Mouse (Mus musculus) CH12.LX (cell line): ENCODE measurements around the gene Dapk3. TPM values are rescaled to one million over a fixed set of nuclear protein-coding genes. Genes with fewer than 3 reads are reported as not detected.
A peak's percentile ranks its signal among the peaks of the same experiment; 100 is the strongest.

ENCODE experiments used
- DNase-seq: peaks from one replicate; pipeline ENCODE4 v3.0.0-alpha.2; 2013; ENCODE audit errors: extremely low read depth
- H3K27ac ChIP-seq: 2 replicates; pipeline ENCODE4 v1.5.1; 2012; ENCODE audit warnings: low read depth, mild to moderate bottlenecking, control low read depth, moderate library complexity; ENCODE audit not compliant: insufficient read depth
- H3K27me3 ChIP-seq: replicated peaks from 2 replicates; pipeline ENCODE3; 2012; ENCODE audit warnings: inconsistent platforms
- H3K36me3 ChIP-seq, 2 experiments: replicated peaks in 1 of 2; 2 replicates each; pipeline versions ENCODE3 to v1.6.1; 2012; ENCODE audit warnings: inconsistent platforms in 1 of 2, low read length in 1 of 2, mild to moderate bottlenecking in 1 of 2, mixed read lengths in 1 of 2, moderate library complexity in 1 of 2; ENCODE audit not compliant: control insufficient read depth in 1 of 2, insufficient read depth in 1 of 2
- H3K4me1 ChIP-seq, 2 experiments: 2 replicates each; pipeline ENCODE4 v1.6.1; 2012; ENCODE audit warnings: inconsistent platforms in 1 of 2, moderate library complexity in 1 of 2; ENCODE audit not compliant: insufficient read depth in 2 of 2, control insufficient read depth in 1 of 2
- H3K4me2 ChIP-seq: 2 replicates; pipeline ENCODE4 v1.6.1; 2012; ENCODE audit warnings: low read depth, mild to moderate bottlenecking, control low read depth; ENCODE audit not compliant: poor library complexity, insufficient read depth, severe bottlenecking
- H3K4me3 ChIP-seq, 3 experiments: fragments of 150-350 bp in 1 of 3; sonication (generic) in 1 of 3; replicated peaks in 1 of 3; 2 replicates each; pipeline versions ENCODE3 to v1.5.1; 2011 to 2012; ENCODE audit warnings: low read depth in 2 of 3, low read length in 2 of 3, mild to moderate bottlenecking in 2 of 3, moderate library complexity in 2 of 3, control low read depth in 1 of 3, improper control_type of control experiment in 1 of 3, inconsistent platforms in 1 of 3, mixed read lengths in 1 of 3; ENCODE audit not compliant: poor library complexity in 1 of 3
- H3K79me2 ChIP-seq: replicated peaks from 2 replicates; pipeline ENCODE4 v1.6.1; 2012; ENCODE audit warnings: mild to moderate bottlenecking, moderate library complexity; ENCODE audit not compliant: control insufficient read depth, poor library complexity, insufficient read depth, severe bottlenecking; ENCODE audit errors: extremely low read depth
- H3K9ac ChIP-seq: 2 replicates; pipeline ENCODE4 v1.6.1; 2012; ENCODE audit warnings: low read depth, mild to moderate bottlenecking, control low read depth, moderate library complexity; ENCODE audit not compliant: insufficient read depth
- H3K9me3 ChIP-seq: replicated peaks from 2 replicates; pipeline ENCODE3; 2012; ENCODE audit warnings: low read length, inconsistent platforms, mixed read lengths
- BHLHE40 ChIP-seq: IDR thresholded peaks from 2 replicates; pipeline ENCODE4 v1.6.1; 2011; ENCODE audit warnings: mild to moderate bottlenecking, low read depth, low read length, improper control_type of control experiment
- CHD1 ChIP-seq: IDR thresholded peaks from 2 replicates; pipeline ENCODE4 v1.6.1; 2012; ENCODE audit warnings: low read depth, low read length, improper control_type of control experiment, inconsistent platforms
- CHD2 ChIP-seq: IDR thresholded peaks from 2 replicates; pipeline ENCODE4 v1.6.1; 2011; ENCODE audit warnings: low read length, improper control_type of control experiment
- CTCF ChIP-seq, 2 experiments: IDR thresholded peaks in 1 of 2; conservative IDR thresholded peaks in 1 of 2; 2 replicates each; pipeline ENCODE4 v1.5.1; 2011 to 2012; ENCODE audit warnings: low read depth in 2 of 2, low read length in 2 of 2, improper control_type of control experiment in 1 of 2, inconsistent platforms in 1 of 2, mild to moderate bottlenecking in 1 of 2, moderate library complexity in 1 of 2
- E2F4 ChIP-seq: IDR thresholded peaks from 2 replicates; pipeline ENCODE4 v1.6.1; 2011; ENCODE audit warnings: low read depth, low read length, improper control_type of control experiment; ENCODE audit not compliant: insufficient replicate concordance
- ELF1 ChIP-seq: IDR thresholded peaks from 2 replicates; pipeline ENCODE4 v1.6.1; 2014; ENCODE audit warnings: low read depth, mild to moderate bottlenecking, inconsistent platforms, low read length, improper control_type of control experiment
- EP300 ChIP-seq: IDR thresholded peaks from 2 replicates; pipeline ENCODE4 v1.6.1; 2011; ENCODE audit warnings: low read length, improper control_type of control experiment
- ETS1 ChIP-seq: conservative IDR thresholded peaks from 2 replicates; pipeline ENCODE4 v1.6.1; 2012; ENCODE audit warnings: low read depth, mild to moderate bottlenecking, inconsistent platforms, low read length, improper control_type of control experiment, moderate library complexity
- GABPA ChIP-seq: IDR thresholded peaks from 2 replicates; pipeline ENCODE4 v1.6.1; 2012; ENCODE audit warnings: low read depth, low read length, improper control_type of control experiment, inconsistent platforms; ENCODE audit not compliant: insufficient replicate concordance
- HCFC1 ChIP-seq: IDR thresholded peaks from 2 replicates; pipeline ENCODE4 v1.6.1; 2012; ENCODE audit warnings: low read depth, mild to moderate bottlenecking, inconsistent platforms, low read length, improper control_type of control experiment
- IRF4 ChIP-seq: IDR thresholded peaks from 2 replicates; pipeline ENCODE4 v1.6.1; 2014; ENCODE audit warnings: low read depth, mild to moderate bottlenecking, inconsistent platforms, low read length, improper control_type of control experiment
- JUND ChIP-seq: conservative IDR thresholded peaks from 2 replicates; pipeline ENCODE4 v1.6.1; 2011; ENCODE audit warnings: low read depth, low read length, improper control_type of control experiment
- KAT2A ChIP-seq: IDR thresholded peaks from 2 replicates; pipeline ENCODE4 v1.6.1; 2012; ENCODE audit warnings: low read length, improper control_type of control experiment, inconsistent platforms; ENCODE audit not compliant: insufficient replicate concordance
- MAX ChIP-seq: IDR thresholded peaks from 2 replicates; pipeline ENCODE4 v1.6.1; 2011; ENCODE audit warnings: low read length, improper control_type of control experiment
- MAZ ChIP-seq: IDR thresholded peaks from 2 replicates; pipeline ENCODE4 v1.6.1; 2012; ENCODE audit warnings: low read depth, mild to moderate bottlenecking, inconsistent platforms, low read length, improper control_type of control experiment, moderate library complexity
- MEF2A ChIP-seq: IDR thresholded peaks from 2 replicates; pipeline ENCODE4 v1.6.1; 2014; ENCODE audit warnings: low read depth, mild to moderate bottlenecking, inconsistent platforms, low read length, improper control_type of control experiment, borderline replicate concordance
- MXI1 ChIP-seq: IDR thresholded peaks from 2 replicates; pipeline ENCODE4 v1.6.1; 2011; ENCODE audit warnings: mild to moderate bottlenecking, low read depth, low read length, improper control_type of control experiment
- MYC ChIP-seq: IDR thresholded peaks from 2 replicates; pipeline ENCODE4 v1.6.1; 2011; ENCODE audit warnings: low read depth, mild to moderate bottlenecking, improper control_type of control experiment, low read length
- NELFE ChIP-seq: IDR thresholded peaks from 2 replicates; pipeline ENCODE4 v1.6.1; 2011; ENCODE audit warnings: low read depth, low read length, improper control_type of control experiment
- NRF1 ChIP-seq: IDR thresholded peaks from 2 replicates; pipeline ENCODE4 v1.6.1; 2014; ENCODE audit warnings: low read depth, mild to moderate bottlenecking, inconsistent platforms, low read length, improper control_type of control experiment, moderate library complexity
- POLR2A ChIP-seq: IDR thresholded peaks from 2 replicates; pipeline ENCODE4 v1.6.1; 2011; ENCODE audit warnings: low read depth, mild to moderate bottlenecking, improper control_type of control experiment, low read length
- POLR2AphosphoS2 ChIP-seq: IDR thresholded peaks from 2 replicates; pipeline ENCODE4 v1.6.1; 2011; ENCODE audit warnings: low read depth, low read length, improper control_type of control experiment
- RCOR1 ChIP-seq: conservative IDR thresholded peaks from 2 replicates; pipeline ENCODE4 v1.6.1; 2012; ENCODE audit warnings: low read depth, mild to moderate bottlenecking, inconsistent platforms, low read length, improper control_type of control experiment
- SIN3A ChIP-seq: IDR thresholded peaks from 2 replicates; pipeline ENCODE4 v1.6.1; 2012; ENCODE audit warnings: low read length, improper control_type of control experiment, inconsistent platforms
- SMC3 ChIP-seq: IDR thresholded peaks from 2 replicates; pipeline ENCODE4 v1.6.1; 2011; ENCODE audit warnings: low read depth, low read length, improper control_type of control experiment
- TBP ChIP-seq: conservative IDR thresholded peaks from 2 replicates; pipeline ENCODE4 v1.6.1; 2011; ENCODE audit warnings: low read depth, low read length, improper control_type of control experiment
- TCF12 ChIP-seq: IDR thresholded peaks from 2 replicates; pipeline ENCODE4 v1.6.1; 2014; ENCODE audit warnings: low read depth, mild to moderate bottlenecking, inconsistent platforms, low read length, improper control_type of control experiment
- UBTF ChIP-seq: IDR thresholded peaks from 2 replicates; pipeline ENCODE4 v1.6.1; 2012; ENCODE audit warnings: low read depth, mild to moderate bottlenecking, inconsistent platforms, low read length, improper control_type of control experiment, moderate library complexity
- USF1 ChIP-seq: IDR thresholded peaks from 2 replicates; pipeline ENCODE4 v1.6.1; 2014; ENCODE audit warnings: low read depth, mild to moderate bottlenecking, inconsistent platforms, low read length, improper control_type of control experiment
- USF2 ChIP-seq: conservative IDR thresholded peaks from 2 replicates; pipeline ENCODE4 v1.6.1; 2011; ENCODE audit warnings: low read depth, low read length, improper control_type of control experiment
- ZC3H11A ChIP-seq: IDR thresholded peaks from 2 replicates; pipeline ENCODE4 v1.6.1; 2012; ENCODE audit warnings: low read depth, mild to moderate bottlenecking, inconsistent platforms, low read length, improper control_type of control experiment
- ZKSCAN1 ChIP-seq: IDR thresholded peaks from 2 replicates; pipeline ENCODE4 v1.6.1; 2012; ENCODE audit warnings: low read depth, inconsistent platforms, low read length, improper control_type of control experiment, borderline replicate concordance
- ZMIZ1 ChIP-seq: IDR thresholded peaks from 2 replicates; pipeline ENCODE4 v1.6.1; 2012; ENCODE audit warnings: low read depth, mild to moderate bottlenecking, inconsistent platforms, low read length, improper control_type of control experiment
- ZNF384 ChIP-seq: IDR thresholded peaks from 2 replicates; pipeline ENCODE4 v1.6.1; 2012; ENCODE audit warnings: low read depth, low read length, improper control_type of control experiment, inconsistent platforms
- dilution Hi-C: fragments of 300-500 bp; cut with MboI; formaldehyde crosslinking; loops from 2 replicates; pipeline ENCODE4 v1.14.3; 2020; ENCODE audit warnings: low sequenced_read_pairs; ENCODE audit not compliant: extremely low pct_unique_long_range_greater_than_20kb, extremely low pct_ligation_motif_present
- in situ Hi-C: fragments of 300-500 bp; cut with MboI; formaldehyde crosslinking; loops from 3 replicates; pipeline ENCODE4 v1.14.3; 2019; ENCODE audit warnings: low sequenced_read_pairs, low pct_ligation_motif_present, low pct_unique_long_range_greater_than_20kb, mixed read lengths
- polyA plus RNA-seq: library from polyadenylated mRNA; unstranded; fragments of >175 nt; gene quantifications from 2 replicates; pipeline ENCODE4 v1.2.1, GENCODE M21; 2012; ENCODE audit warnings: low read depth; ENCODE audit not compliant: insufficient read length
- total RNA-seq, 2 experiments: library from RNA; depleted of rRNA; stranded (reverse); fragments of 300-350 nt in 1 of 2; fragments of >200 nt in 1 of 2; gene quantifications; 2 replicates each; pipeline ENCODE4 v1.2.3; 2012 to 2014

Dapk3 gene
- total and polyA plus RNA-seq, 3 experiments, result 25.4 to 46.2 (median 44.5) TPM

- Histone ChIP-seq H3K9ac (peak overlapping the region; percentile 96), H3K36me3 (peaks cover under 1 to 30% of the 10 kb centered on the region in 2 experiments), H3K4me2 (peak overlapping the region; percentile 77), H3K9me3 (no peaks in the 10 kb centered on the region), H3K79me2 (peaks cover 54% of the 10 kb centered on the region), H3K27ac (peak overlapping the region; percentile 82), H3K27me3 (no peaks in the 10 kb centered on the region), H3K4me3 (peak overlapping the region; percentile 77 to 90 (median 85)), H3K4me1 (peaks cover 24 to 60% of the 10 kb centered on the region in 2 experiments)
- in situ Hi-C loops (no loop called here), dilution Hi-C loops (no loop called here)
- TF ChIP-seq SMC3 (no peak), MAX (peak; percentile 73; the same call in 1 of the 2 replicates), ZNF384 (no peak), EP300 (no peak), TBP (no peak), ELF1 (peak; percentile 63; the same call in 1 of the 2 replicates), POLR2AphosphoS2 (no peak), MXI1 (peak; percentile 67), USF1 (no peak), MAZ (peak; percentile 81), MYC (0 out of 2 replicates have a peak, but pooled peaks have one; percentile 8), E2F4 (no peak), POLR2A (no peak), CHD2 (peak; percentile 63; the same call in 1 of the 2 replicates), USF2 (no peak), NELFE (no peak), HCFC1 (no peak), SIN3A (0 out of 2 replicates have a peak, but pooled peaks have one; percentile 24), CHD1 (no peak), JUND (no peak), ZKSCAN1 (no peak), NRF1 (0 out of 2 replicates have a peak, but pooled peaks have one; percentile 21), KAT2A (no peak), MEF2A (no peak), UBTF (no peak), RCOR1 (no peak), GABPA (no peak), CTCF (conservative IDR thresholded peaks at IDR 0.05 in 1 of 2, IDR thresholded peaks at IDR 0.05 in 1 of 2; ENCODE audit: low read depth in 2 of 2, low read length in 2 of 2) (no peak), IRF4 (0 out of 2 replicates have a peak, but pooled peaks have one; percentile 35), ETS1 (peak; percentile 37; the same call in 1 of the 2 replicates), TCF12 (peak; percentile 39; the same call in 1 of the 2 replicates), ZMIZ1 (no peak; the same call in 1 of the 2 replicates), BHLHE40 (peak; percentile 30; the same call in 1 of the 2 replicates), ZC3H11A (no peak)
- DNase-seq, result peak; percentile 80
Observed at GRCm38 (mm10) chr10:81138131-81138782, 44.5 kb upstream of the Dapk3 start.
